Mouse (Mus musculus) heart, adult 2 months (tissue): Measurements from ENCODE around the gene Zmynd11. TPM values are rescaled to one million over a fixed set of nuclear protein-coding genes. Genes with fewer than 3 reads are reported as not detected.

Experiments
- DNase-seq, 2 experiments: peaks; one replicate each; pipeline ENCODE4 v3.0.0; 2021
- H3K27ac ChIP-seq: fragments of 200-600 bp; 2 replicates; pipeline ENCODE4 v1.8.1; 2022
- H3K27me3 ChIP-seq: fragments of 200-500 bp; 2 replicates; pipeline ENCODE4 v1.6.1; 2012; ENCODE audit warnings: mild to moderate bottlenecking, low read length, inconsistent platforms, mixed read lengths; ENCODE audit not compliant: control insufficient read depth, insufficient read depth
- H3K36me3 ChIP-seq: fragments of 200-500 bp; 2 replicates; pipeline ENCODE4 v1.6.1; 2012; ENCODE audit warnings: low read length, inconsistent platforms; ENCODE audit not compliant: control insufficient read depth, insufficient read depth
- H3K4me1 ChIP-seq: fragments of 200-500 bp; 2 replicates; pipeline ENCODE4 v1.6.1; 2011; ENCODE audit warnings: low read length; ENCODE audit not compliant: control insufficient read depth, insufficient read depth
- H3K4me3 ChIP-seq: fragments of 200-600 bp; 2 replicates; pipeline ENCODE4 v1.8.1; 2022
- H3K79me2 ChIP-seq: fragments of 200-500 bp; replicated peaks from 2 replicates; pipeline ENCODE4 v1.6.1; 2012; ENCODE audit warnings: mild to moderate bottlenecking, inconsistent platforms, low read length, moderate library complexity, mixed read lengths; ENCODE audit not compliant: control insufficient read depth, insufficient read depth
- H3K9ac ChIP-seq: fragments of 200-500 bp; 2 replicates; pipeline ENCODE4 v1.6.1; 2012; ENCODE audit warnings: low read depth, mild to moderate bottlenecking, control low read depth, inconsistent platforms, low read length, mixed read lengths
- CTCF ChIP-seq: fragments of 200-600 bp; IDR thresholded peaks from 2 replicates; pipeline ENCODE4 v1.8.1; 2022; ENCODE audit warnings: antibody characterized with exemption, mild to moderate bottlenecking, moderate library complexity
- EP300 ChIP-seq: fragments of 200-500 bp; IDR thresholded peaks from 2 replicates; pipeline ENCODE4 v1.6.1; 2011; ENCODE audit warnings: low read depth, low read length, control low read depth; ENCODE audit not compliant: insufficient read depth
- POLR2A ChIP-seq: fragments of 200-500 bp; IDR thresholded peaks from 2 replicates; pipeline ENCODE4 v1.6.1; 2011; ENCODE audit warnings: mild to moderate bottlenecking, low read depth, low read length, control low read depth; ENCODE audit not compliant: insufficient read depth
- WGBS: fragments of 180-500 bp; shearing (Covaris S2); methylation state at CpG from one replicate; pipeline ENCODE4 v1.1.7; 2018; 5-methylcytosine and 5-hydroxymethylcytosine counted together
- intact Hi-C: fragments of 180-260 bp; cut with DNase I; formaldehyde crosslinking; loops from one replicate; pipeline ENCODE4 v1.15.1; 2025
- polyA plus RNA-seq: library from polyadenylated mRNA; depleted of rRNA; stranded (reverse); fragments of >200 nt; gene quantifications from 2 replicates; pipeline ENCODE4 v1.2.3, GENCODE M21; 2012
- total RNA-seq, 2 experiments: library from RNA; stranded (reverse); gene quantifications; 2 replicates each; pipeline ENCODE4 v1.2.3; 2021

Gene Zmynd11
- total and polyA plus RNA-seq, 3 experiments = 48.0 to 129 (median 115) TPM

GRCm38 (mm10) chr13:9774077-9774476 is 8.9 kb upstream of the Zmynd11 start:
- Histone ChIP-seq H3K4me1 (peaks cover 4% of the 10 kb centered on the region), H3K79me2 (no peaks in the 10 kb centered on the region), H3K9ac (no peak overlapping the region), H3K4me3 (no peak overlapping the region), H3K27me3 (no peaks in the 10 kb centered on the region), H3K27ac (no peak overlapping the region), H3K36me3 (no peaks in the 10 kb centered on the region)
- TF ChIP-seq CTCF (no peak), POLR2A (no peak)
- intact Hi-C loops = no loop called here
- no peak for DNase-seq

GRCm38 (mm10) chr13:9767279-9767678 is 2.1 kb upstream of the Zmynd11 start:
- Histone ChIP-seq H3K4me1 (peaks cover 1% of the 10 kb centered on the region; the same call in 1 of the 2 replicates), H3K27ac (peak overlapping the region; percentile 27; the same call in 1 of the 2 replicates), H3K79me2 (no peaks in the 10 kb centered on the region), H3K27me3 (no peaks in the 10 kb centered on the region), H3K4me3 (no peak overlapping the region), H3K36me3 (peaks cover 2% of the 10 kb centered on the region), H3K9ac (no peak overlapping the region)
- TF ChIP-seq CTCF (no peak), EP300 (no peak), POLR2A (no peak)
- WGBS = 34% methylated on average over 5 of the region's 5 CpGs
- intact Hi-C loops = loop anchor here (5.0 kb wide), 1 partner anchor 490 kb away; the partner anchor contains the start of gene Dip2c
- DNase-seq = no peak

GRCm38 (mm10) chr13:9766497-9766896 is 1.4 kb upstream of the Zmynd11 start:
- Histone ChIP-seq H3K79me2 (no peaks in the 10 kb centered on the region), H3K27me3 (no peaks in the 10 kb centered on the region), H3K27ac (no peak overlapping the region), H3K36me3 (peaks cover 3% of the 10 kb centered on the region), H3K4me1 (peaks cover 1% of the 10 kb centered on the region; the same call in 1 of the 2 replicates), H3K4me3 (no peak overlapping the region), H3K9ac (no peak overlapping the region)
- TF ChIP-seq POLR2A = no peak
- TF ChIP-seq CTCF = no peak
- no peak for TF ChIP-seq EP300
- 100% methylated on average over 1 of the region's 1 CpGs for WGBS
- intact Hi-C loops = loop anchor here (5.0 kb wide), 1 partner anchor 489 kb away; the partner anchor contains the start of gene Dip2c
- DNase-seq = no peak

- intact Hi-C loops = loop anchor here (5.0 kb wide), 1 partner anchor 488 kb away; the partner anchor contains the start of gene Dip2c
- no peak for DNase-seq
- H3K9ac ChIP-seq = no peak overlapping the region
- H3K36me3 ChIP-seq = peaks cover 5% of the 10 kb centered on the region
- H3K4me3 ChIP-seq = no peak overlapping the region; the same call in 1 of the 2 replicates
- no peak overlapping the region; the same call in 1 of the 2 replicates for H3K27ac ChIP-seq
- peaks cover 1% of the 10 kb centered on the region; the same call in 1 of the 2 replicates for H3K4me1 ChIP-seq
- TF ChIP-seq EP300 = no peak
- no peak for TF ChIP-seq CTCF
- no peak for TF ChIP-seq POLR2A
- no peaks in the 10 kb centered on the region for H3K27me3 ChIP-seq
- no peaks in the 10 kb centered on the region for H3K79me2 ChIP-seq
- WGBS = 34% methylated on average over 4 of the region's 4 CpGs
Observed at GRCm38 (mm10) chr13:9765537-9765851, 364 bp upstream of the Zmynd11 start.

GRCm38 (mm10) chr13:9763828-9764645 is 1.1 kb downstream of the Zmynd11 start:
- TF ChIP-seq CTCF = no peak
- TF ChIP-seq POLR2A = no peak
- Histone ChIP-seq H3K4me1 (peaks cover 7% of the 10 kb centered on the region), H3K79me2 (peaks cover 4% of the 10 kb centered on the region), H3K27me3 (no peaks in the 10 kb centered on the region), H3K9ac (peak overlapping the region; percentile 100), H3K36me3 (peaks cover 5% of the 10 kb centered on the region), H3K27ac (peak overlapping the region; percentile 93), H3K4me3 (peak overlapping the region; percentile 86)
- WGBS = 1% methylated on average over 88 of the region's 111 CpGs
- intact Hi-C loops = loop anchor here (5.0 kb wide), 1 partner anchor 672 kb away; the partner anchor contains the start of gene Larp4b
- peak; percentile 85 to 88 for DNase-seq
